Mouse (Mus musculus): ENCODE results near the gene Pacrg. TPM values are rescaled to one million over a fixed set of nuclear protein-coding genes. Genes with fewer than 3 reads are reported as not detected.

Gene Pacrg
- polyA plus RNA-seq, 1 experiment from 2014 or later: 4.1 TPM

DNA sequence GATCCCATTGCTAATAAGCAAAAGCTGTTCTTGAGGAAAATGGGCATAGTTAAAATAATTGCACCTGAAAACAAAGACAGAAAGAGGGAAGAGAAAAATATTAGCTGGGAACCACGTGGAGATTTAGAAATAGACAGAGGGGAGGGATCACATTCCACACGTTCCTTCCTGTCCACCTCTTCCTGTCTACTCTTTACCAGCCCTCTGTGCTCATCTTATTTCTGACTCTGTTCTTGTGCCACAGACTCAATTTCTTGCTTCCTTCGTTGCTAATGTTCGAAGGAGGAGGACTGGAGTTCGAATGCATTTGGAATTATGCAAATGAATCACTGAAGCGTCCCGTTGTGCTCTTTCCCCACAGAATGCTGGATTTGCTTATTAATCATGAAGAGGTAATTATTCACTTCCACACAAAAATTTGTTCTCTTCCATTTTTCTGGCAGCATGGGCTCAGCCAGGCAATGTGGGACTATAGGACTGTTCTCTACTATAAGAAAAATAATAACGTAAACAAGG lies 204.1 kb downstream of the Pacrg start:
- Histone ChIP-seq H3K4me2 (no peak overlapping the region), H3K4me3 (no peak overlapping the region), H3K4me1 (peaks cover 6% of the 10 kb centered on the region), H3K27ac (no peak overlapping the region), H3K9ac (no peak overlapping the region), H3K9me3 (replicated peaks) (no peaks in the 10 kb centered on the region), H3K27me3 (no peaks in the 10 kb centered on the region), H3K36me3 (ENCODE audit: poor library complexity, severe bottlenecking) (no peaks in the 10 kb centered on the region)
- 68% methylated on average over 8 of the region's 8 CpGs for WGBS
- ATAC-seq: no peak

DNA sequence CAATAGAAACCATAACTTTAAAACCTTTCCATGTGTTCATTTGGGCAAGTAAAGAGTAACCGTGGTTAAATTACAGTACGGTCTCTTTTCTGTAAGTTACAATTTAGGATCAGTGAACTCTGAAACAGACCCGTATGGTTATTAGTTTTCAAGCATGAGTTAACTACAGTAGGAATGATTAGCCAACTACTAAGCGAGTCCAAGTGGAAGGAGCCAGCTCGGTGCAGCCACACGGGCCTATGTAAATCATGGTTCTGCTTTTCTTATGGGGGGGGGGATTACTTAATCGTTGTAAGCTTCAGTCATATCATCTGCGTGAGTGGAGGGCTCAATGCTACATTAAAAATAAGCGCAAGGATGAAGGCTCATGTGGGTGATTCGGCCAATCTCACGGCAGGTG lies 204.6 kb downstream of the Pacrg start:
- no peak for ATAC-seq
- H3K4me1 ChIP-seq: peaks cover 12% of the 10 kb centered on the region
- WGBS: 87% methylated on average over 11 of the region's 11 CpGs
- no peaks in the 10 kb centered on the region for H3K27me3 ChIP-seq
- no peak overlapping the region for H3K4me2 ChIP-seq
- H3K36me3 ChIP-seq (ENCODE audit: poor library complexity, severe bottlenecking): no peaks in the 10 kb centered on the region
- H3K9me3 ChIP-seq (replicated peaks): no peaks in the 10 kb centered on the region
- no peak overlapping the region for H3K27ac ChIP-seq
- no peak overlapping the region for H3K4me3 ChIP-seq
- H3K9ac ChIP-seq: no peak overlapping the region

DNA sequence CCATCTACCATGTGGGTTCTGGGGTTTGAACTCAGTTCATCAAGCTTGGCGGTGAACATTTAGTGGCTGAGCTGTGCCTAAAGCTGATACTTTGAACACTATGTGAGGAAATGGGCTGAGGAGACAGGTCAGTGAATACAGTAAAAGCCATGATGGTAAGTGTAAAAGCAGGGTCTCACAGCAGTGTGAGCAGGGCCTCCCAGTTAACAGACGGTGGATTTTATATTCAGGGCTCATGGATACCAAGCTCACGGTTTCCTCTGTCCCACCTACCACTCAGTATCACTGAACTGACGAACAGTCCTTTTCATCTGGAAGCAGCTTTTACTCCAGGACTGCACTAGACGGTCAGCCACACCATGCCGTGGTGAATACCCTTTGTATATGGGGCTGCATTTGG lies 205.1 kb downstream of the Pacrg start:
- Histone ChIP-seq H3K4me2 (no peak overlapping the region), H3K4me1 (peaks cover 16% of the 10 kb centered on the region), H3K9me3 (replicated peaks) (no peaks in the 10 kb centered on the region), H3K27me3 (no peaks in the 10 kb centered on the region), H3K36me3 (ENCODE audit: poor library complexity, severe bottlenecking) (no peaks in the 10 kb centered on the region), H3K27ac (no peak overlapping the region), H3K4me3 (no peak overlapping the region), H3K9ac (no peak overlapping the region)
- ATAC-seq: no peak
- WGBS: 89% methylated on average over 6 of the region's 6 CpGs

DNA sequence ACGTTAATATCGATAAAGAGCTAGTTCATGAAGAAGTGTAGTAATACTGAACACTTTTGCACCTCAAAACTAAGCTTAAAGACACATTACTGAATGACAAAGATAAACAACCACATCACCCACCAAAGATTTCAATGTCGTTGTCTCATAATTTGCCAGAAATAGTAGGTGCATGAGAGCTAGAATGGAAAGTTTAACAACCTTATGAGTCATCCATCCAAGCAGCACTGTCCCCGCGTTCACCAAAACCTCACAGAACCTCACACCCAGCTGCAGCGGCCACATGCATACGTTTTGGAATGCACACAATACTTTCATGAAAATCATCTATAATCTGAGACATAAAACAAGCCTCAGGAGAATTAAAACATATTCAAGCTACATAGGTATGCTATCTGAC lies 206.3 kb downstream of the Pacrg start:
- Histone ChIP-seq H3K4me2 (no peak overlapping the region), H3K27me3 (no peaks in the 10 kb centered on the region)
- 94% methylated on average over 7 of the region's 7 CpGs for WGBS

DNA sequence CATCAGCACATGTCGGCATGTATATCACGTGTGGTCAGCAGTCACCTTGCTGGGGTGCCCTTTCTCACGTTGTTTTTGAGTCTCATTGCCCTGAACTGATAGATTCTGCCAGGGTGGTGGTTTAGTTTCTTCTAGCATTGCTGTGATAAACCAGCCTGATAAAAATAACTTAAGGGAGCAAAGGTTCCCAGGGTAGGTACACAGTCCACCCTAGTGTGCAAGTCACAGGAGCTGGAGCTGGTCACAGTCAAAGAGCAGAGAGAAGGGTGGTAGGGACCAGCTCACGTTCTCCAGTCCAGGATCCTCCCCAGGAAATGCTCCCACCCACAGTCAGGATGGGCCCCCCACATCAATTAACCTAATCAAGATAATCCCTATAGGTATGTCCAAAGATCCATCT lies 211.9 kb downstream of the Pacrg start:
- H3K27ac ChIP-seq: no peak overlapping the region
- no peak overlapping the region for H3K4me3 ChIP-seq
- 88% methylated on average over 4 of the region's 4 CpGs for WGBS
- no peak for ATAC-seq
- peaks cover 27% of the 10 kb centered on the region for H3K4me1 ChIP-seq
- H3K4me2 ChIP-seq: no peak overlapping the region
- H3K27me3 ChIP-seq: no peaks in the 10 kb centered on the region; the same call in 1 of the 2 replicates
- no peaks in the 10 kb centered on the region for H3K36me3 ChIP-seq (ENCODE audit: poor library complexity, severe bottlenecking)
- H3K9me3 ChIP-seq (replicated peaks): no peaks in the 10 kb centered on the region
- H3K9ac ChIP-seq: no peak overlapping the region

More for the DNA sequence above, 206.3 kb downstream of the Pacrg start:
- H3K36me3 ChIP-seq (ENCODE audit: poor library complexity, severe bottlenecking): no peaks in the 10 kb centered on the region
- peaks cover 18% of the 10 kb centered on the region for H3K4me1 ChIP-seq
- ATAC-seq: no peak
- no peak overlapping the region for H3K9ac ChIP-seq
- no peak overlapping the region for H3K27ac ChIP-seq
- no peak overlapping the region for H3K4me3 ChIP-seq
- H3K9me3 ChIP-seq (replicated peaks): no peaks in the 10 kb centered on the region

DNA sequence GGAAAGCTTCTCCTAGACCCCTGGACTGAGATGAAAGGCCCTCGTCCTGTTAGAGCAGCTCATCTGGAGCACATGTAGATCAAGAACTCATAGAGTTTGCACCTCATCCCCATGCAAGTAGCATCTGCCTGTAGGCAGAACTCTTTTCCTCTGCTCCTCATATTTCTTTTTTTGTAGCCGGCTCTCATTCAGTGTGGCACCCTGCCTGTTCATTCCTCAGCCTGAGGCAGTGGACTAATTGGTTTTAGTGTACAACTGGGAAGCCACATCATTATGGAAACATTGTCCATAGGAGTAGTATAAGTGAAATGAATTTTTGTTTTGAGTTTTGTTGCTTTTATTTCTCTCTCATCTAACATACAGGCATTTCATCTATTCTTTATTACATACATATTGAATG lies 212.6 kb downstream of the Pacrg start:
- no peak overlapping the region for H3K9ac ChIP-seq
- H3K4me2 ChIP-seq: no peak overlapping the region
- no peak for ATAC-seq
- H3K4me1 ChIP-seq: peaks cover 27% of the 10 kb centered on the region
- H3K27me3 ChIP-seq: no peaks in the 10 kb centered on the region; the same call in 1 of the 2 replicates
- no peaks in the 10 kb centered on the region for H3K9me3 ChIP-seq (replicated peaks)
- no peak overlapping the region for H3K4me3 ChIP-seq
- H3K36me3 ChIP-seq (ENCODE audit: poor library complexity, severe bottlenecking): no peaks in the 10 kb centered on the region
- WGBS: 42% methylated on average over 2 of the region's 2 CpGs
- H3K27ac ChIP-seq: no peak overlapping the region

DNA sequence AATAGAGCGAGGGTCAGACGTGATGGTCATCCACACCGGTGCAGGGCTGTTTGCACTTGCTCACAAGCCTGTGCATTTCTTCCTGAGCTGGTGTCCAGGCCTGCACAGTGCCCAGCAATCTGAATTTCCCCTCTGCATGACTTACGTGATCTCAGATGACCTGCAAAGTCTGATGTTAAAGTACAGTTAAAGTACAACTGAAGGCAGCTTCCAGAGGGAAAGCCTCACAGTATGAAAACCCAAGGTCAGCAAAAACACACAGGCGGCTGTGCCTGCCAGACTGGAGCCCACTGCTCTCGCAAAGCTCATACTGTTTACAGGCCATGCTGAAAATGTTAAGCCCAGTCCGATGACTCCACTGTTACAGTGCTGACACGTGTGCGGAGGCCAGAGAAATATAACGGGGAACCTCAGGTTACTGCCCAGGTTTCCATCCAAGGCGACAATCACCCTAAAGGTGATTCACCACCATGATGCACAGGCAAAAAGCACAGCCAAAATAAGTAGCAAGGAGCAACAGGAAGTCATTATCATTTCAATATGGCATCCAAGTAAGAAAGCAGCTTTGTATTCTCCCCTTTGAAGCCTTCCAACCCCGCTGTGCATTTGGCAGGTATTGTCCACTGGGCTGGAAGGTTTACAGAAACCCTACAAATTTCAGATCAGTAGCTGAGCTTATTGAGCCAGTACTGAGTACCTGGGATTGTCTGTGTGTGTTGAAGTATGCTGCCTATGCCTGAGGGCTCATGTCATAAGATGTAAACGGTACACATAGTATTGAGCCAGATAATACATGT lies 213.6 kb downstream of the Pacrg start:
- ATAC-seq: no peak
- Histone ChIP-seq H3K36me3 (ENCODE audit: poor library complexity, severe bottlenecking) (no peaks in the 10 kb centered on the region), H3K4me2 (no peak overlapping the region), H3K4me3 (no peak overlapping the region), H3K9ac (no peak overlapping the region), H3K27ac (no peak overlapping the region), H3K27me3 (no peaks in the 10 kb centered on the region; the same call in 1 of the 2 replicates), H3K9me3 (replicated peaks) (no peaks in the 10 kb centered on the region), H3K4me1 (peaks cover 27% of the 10 kb centered on the region)
- WGBS: 64% methylated on average over 13 of the region's 13 CpGs

DNA sequence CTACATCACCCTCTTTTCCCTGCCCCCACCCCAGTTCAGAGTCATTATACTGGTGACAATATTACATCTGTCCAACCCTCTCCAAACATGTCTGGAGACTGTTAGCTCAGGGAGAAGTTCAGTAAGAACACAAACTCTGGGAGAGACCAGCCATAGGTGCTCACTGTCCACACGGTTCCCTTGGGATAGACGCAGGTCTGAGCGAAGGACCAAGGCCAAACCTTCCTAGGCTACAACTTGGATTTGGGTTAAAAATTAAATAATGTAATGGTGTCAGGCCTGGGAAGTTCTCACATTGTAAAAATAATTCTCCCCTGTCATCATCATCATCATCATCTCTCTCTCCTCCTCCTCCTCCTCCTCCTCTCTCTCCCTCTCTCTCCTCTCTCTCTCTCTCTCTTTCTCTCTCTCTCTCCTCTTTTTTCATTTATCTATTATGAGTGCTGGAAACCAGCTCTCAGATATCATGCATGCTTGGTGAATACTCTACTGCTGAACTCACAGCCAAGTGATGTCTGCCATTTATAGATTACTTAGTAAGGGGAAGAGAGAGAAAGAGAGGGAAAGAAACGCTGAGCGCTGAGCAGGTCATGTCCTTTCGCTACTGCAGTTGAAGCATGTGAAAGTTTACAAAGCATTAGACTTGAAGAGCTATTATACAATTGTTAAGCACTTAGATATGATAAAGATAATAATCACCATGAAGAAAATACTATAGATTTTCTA lies 215.2 kb downstream of the Pacrg start:
- Histone ChIP-seq H3K4me3 (no peak overlapping the region), H3K4me2 (no peak overlapping the region), H3K27ac (no peak overlapping the region), H3K27me3 (no peaks in the 10 kb centered on the region; the same call in 1 of the 2 replicates), H3K9ac (no peak overlapping the region), H3K4me1 (peaks cover 17% of the 10 kb centered on the region), H3K36me3 (ENCODE audit: poor library complexity, severe bottlenecking) (no peaks in the 10 kb centered on the region), H3K9me3 (replicated peaks) (no peaks in the 10 kb centered on the region)
- ATAC-seq: no peak
- WGBS: 93% methylated on average over 6 of the region's 6 CpGs

DNA sequence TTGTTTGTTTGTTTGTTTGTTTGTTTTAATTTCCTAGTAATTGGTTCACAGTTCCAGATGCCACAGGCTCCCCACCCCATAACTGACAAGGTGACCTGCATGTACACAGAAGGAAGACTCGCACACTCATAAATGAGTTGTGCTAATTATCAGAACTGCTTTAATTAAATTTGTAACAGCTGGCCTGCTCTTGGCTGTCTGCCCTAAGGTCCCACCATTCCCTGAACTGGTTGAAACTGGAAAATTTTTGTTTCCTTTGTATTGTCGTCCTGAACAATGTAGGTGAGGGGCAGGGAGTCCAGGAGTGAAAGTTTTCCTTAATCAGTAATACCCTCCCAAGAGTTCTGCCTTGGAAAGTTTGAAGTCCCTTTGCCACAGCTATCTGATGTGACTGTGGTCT lies 219.5 kb downstream of the Pacrg start:
- WGBS: 38% methylated on average over 2 of the region's 2 CpGs
- no peak overlapping the region for H3K27ac ChIP-seq
- no peak overlapping the region for H3K9ac ChIP-seq
- H3K4me1 ChIP-seq: peaks cover 10% of the 10 kb centered on the region; the same call in 1 of the 2 replicates
- H3K4me2 ChIP-seq: no peak overlapping the region
- no peak for ATAC-seq
- no peak overlapping the region for H3K4me3 ChIP-seq
- H3K9me3 ChIP-seq (replicated peaks): no peaks in the 10 kb centered on the region
- no peaks in the 10 kb centered on the region for H3K36me3 ChIP-seq (ENCODE audit: poor library complexity, severe bottlenecking)
- no peaks in the 10 kb centered on the region; the same call in 1 of the 2 replicates for H3K27me3 ChIP-seq

DNA sequence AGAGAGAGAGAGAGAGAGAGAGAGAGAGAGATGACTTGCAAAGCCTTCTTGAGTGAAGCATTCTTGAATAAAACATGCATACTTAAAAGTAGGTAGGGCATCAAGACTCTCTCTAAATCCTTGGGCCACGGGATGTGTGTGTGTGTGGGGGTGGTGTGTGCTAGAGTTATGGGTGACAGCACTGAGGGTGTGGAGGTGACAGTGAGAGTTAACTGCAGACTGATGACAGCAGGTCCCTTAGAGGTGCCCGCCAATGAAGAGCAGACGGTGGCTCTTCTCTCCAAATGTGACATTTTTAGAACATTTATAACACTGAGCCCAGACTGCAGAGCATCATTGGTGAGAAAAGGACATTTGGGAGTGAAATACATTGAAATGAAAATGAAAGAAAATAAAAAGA lies 220.2 kb downstream of the Pacrg start:
- Histone ChIP-seq H3K9ac (no peak overlapping the region), H3K4me1 (peaks cover 10% of the 10 kb centered on the region; the same call in 1 of the 2 replicates), H3K4me3 (no peak overlapping the region), H3K9me3 (replicated peaks) (no peaks in the 10 kb centered on the region; the same call in 1 of the 2 replicates), H3K27me3 (no peaks in the 10 kb centered on the region; the same call in 1 of the 2 replicates), H3K36me3 (ENCODE audit: poor library complexity, severe bottlenecking) (no peaks in the 10 kb centered on the region), H3K4me2 (no peak overlapping the region), H3K27ac (no peak overlapping the region)
- no peak for ATAC-seq
- 81% methylated on average over 3 of the region's 3 CpGs for WGBS

DNA sequence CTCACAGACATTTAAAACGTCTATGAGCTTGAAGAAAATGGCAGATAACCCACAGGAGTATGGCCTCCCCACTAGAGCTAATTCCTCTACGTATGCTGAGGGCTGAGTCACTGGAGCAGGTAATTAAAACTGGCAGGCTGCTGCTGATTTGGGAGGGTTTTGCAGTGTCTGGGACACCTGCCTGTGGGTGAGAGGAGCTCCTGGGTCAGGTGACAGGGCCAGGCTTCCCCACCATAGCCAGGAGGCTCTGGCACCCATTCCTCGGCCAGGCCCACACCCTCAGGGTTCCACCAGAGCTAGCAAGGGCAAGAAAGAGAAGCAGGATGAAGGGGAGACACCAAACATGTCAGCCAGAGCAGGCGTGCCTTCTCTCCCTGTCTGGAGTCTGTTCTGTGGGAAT lies 222.5 kb downstream of the Pacrg start:
- Histone ChIP-seq H3K27ac (no peak overlapping the region), H3K4me1 (peaks cover 10% of the 10 kb centered on the region; the same call in 1 of the 2 replicates), H3K9me3 (replicated peaks) (no peaks in the 10 kb centered on the region; the same call in 1 of the 2 replicates), H3K27me3 (no peaks in the 10 kb centered on the region), H3K4me2 (no peak overlapping the region), H3K4me3 (no peak overlapping the region), H3K9ac (no peak overlapping the region), H3K36me3 (ENCODE audit: poor library complexity, severe bottlenecking) (no peaks in the 10 kb centered on the region)
- ATAC-seq: no peak
- WGBS: 56% methylated on average over 4 of the region's 4 CpGs

DNA sequence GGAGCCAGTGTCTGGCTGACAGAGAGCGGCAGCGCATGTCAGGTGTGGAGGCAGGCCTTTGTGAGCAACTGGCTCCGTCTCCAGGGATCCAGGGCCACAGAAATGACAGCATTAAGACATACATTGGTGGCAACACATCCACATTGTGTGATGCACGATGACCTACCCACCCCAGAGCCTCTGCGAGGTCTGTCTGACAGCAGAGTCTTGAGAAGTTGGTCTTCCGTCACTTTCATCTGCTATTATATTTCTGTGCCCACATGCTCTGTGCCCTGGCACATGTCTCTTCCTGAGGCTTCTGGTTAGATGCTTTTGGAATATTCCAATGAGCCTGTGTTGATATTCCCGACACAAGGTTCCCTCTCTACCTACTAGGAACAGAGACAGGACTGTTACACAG lies 224.5 kb downstream of the Pacrg start:
- Histone ChIP-seq H3K27ac (no peak overlapping the region), H3K27me3 (no peaks in the 10 kb centered on the region), H3K9me3 (replicated peaks) (no peaks in the 10 kb centered on the region; the same call in 1 of the 2 replicates), H3K9ac (no peak overlapping the region), H3K4me3 (no peak overlapping the region), H3K4me2 (no peak overlapping the region), H3K4me1 (peaks cover 15% of the 10 kb centered on the region; the same call in 1 of the 2 replicates), H3K36me3 (ENCODE audit: poor library complexity, severe bottlenecking) (no peaks in the 10 kb centered on the region)
- ATAC-seq: no peak
- WGBS: 92% methylated on average over 7 of the region's 7 CpGs

Data from forebrain, embryonic 13.5 days (tissue).